Mouse (Mus musculus) G1E (cell line): ENCODE data around the gene Slc26a1. TPM values are rescaled to one million over a fixed set of nuclear protein-coding genes. Genes with fewer than 3 reads are reported as not detected.
"Not testable (repeated sequence)": the region's sequence is repeated elsewhere in the genome, so short reads cannot be mapped to it uniquely, and the experiment has no call there.

ENCODE experiments used
- ATAC-seq: 2 replicates; pipeline ENCODE4 v1.8.0; 2016; ENCODE audit warnings: mild to moderate bottlenecking; ENCODE audit not compliant: insufficient number of reproducible peaks, poor library complexity, low FRiP score, severe bottlenecking; ENCODE audit errors: extremely low read depth
- DNase-seq: peaks from one replicate; pipeline ENCODE4 v3.0.0; 2012; ENCODE audit warnings: low spot score
- H3K27me3 ChIP-seq: 2 replicates; pipeline ENCODE4 v1.6.1; 2012; ENCODE audit warnings: mild to moderate bottlenecking, low read length, inconsistent platforms; ENCODE audit not compliant: insufficient read depth
- H3K36me3 ChIP-seq: replicated peaks from 2 replicates; pipeline ENCODE3; 2012; ENCODE audit warnings: mild to moderate bottlenecking, inconsistent platforms
- H3K4me1 ChIP-seq: 2 replicates; pipeline ENCODE4 v1.6.1; 2012; ENCODE audit warnings: low read depth, low read length, inconsistent platforms, mixed read lengths; ENCODE audit not compliant: insufficient read depth
- H3K4me3 ChIP-seq: 2 replicates; pipeline ENCODE4 v1.5.1; 2012; ENCODE audit warnings: low read depth, mild to moderate bottlenecking, inconsistent platforms, low read length, moderate library complexity, mixed read lengths
- H3K9me3 ChIP-seq: replicated peaks from 2 replicates; pipeline ENCODE4 v1.6.1; 2012; ENCODE audit warnings: inconsistent platforms
- CTCF ChIP-seq: IDR thresholded peaks from 2 replicates; pipeline ENCODE4 v1.5.1; 2012; ENCODE audit warnings: low read depth, low read length, inconsistent platforms, mixed read lengths
- GATA1 ChIP-seq: IDR thresholded peaks from 2 replicates; pipeline ENCODE4 v1.6.1; 2012; ENCODE audit warnings: borderline replicate concordance, low read length, inconsistent platforms, mixed read lengths
- GATA2 ChIP-seq: IDR thresholded peaks from 2 replicates; pipeline ENCODE4 v1.6.1; 2012; ENCODE audit warnings: low read depth, low read length, inconsistent platforms, borderline replicate concordance
- POLR2AphosphoS5 ChIP-seq: IDR thresholded peaks from 2 replicates; pipeline ENCODE4 v1.6.1; 2012; ENCODE audit warnings: low read depth, low read length, inconsistent platforms; ENCODE audit not compliant: insufficient replicate concordance
- TAL1 ChIP-seq: conservative IDR thresholded peaks from 2 replicates; pipeline ENCODE4 v1.6.1; 2012; ENCODE audit warnings: low read depth, low read length, inconsistent platforms, mixed read lengths
- polyA plus RNA-seq: library from polyadenylated mRNA; stranded (reverse); fragments of >175 nt; gene quantifications from 2 replicates; pipeline ENCODE4 v1.2.3, GENCODE M21; 2012
- total RNA-seq, 2 experiments: library from RNA; stranded (forward) in 1 of 2; stranded (reverse) in 1 of 2; fragments of 200-1000 nt in 1 of 2; fragments of >200 nt in 1 of 2; fragmentation: Nextera tagmentation in 1 of 2; gene quantifications; 2 replicates each; pipeline ENCODE4 v1.2.3; 2014 to 2017

Gene Slc26a1
- total and polyA plus RNA-seq, 3 experiments: 0.93 to 2.0 (median 1.2) TPM

DNA sequence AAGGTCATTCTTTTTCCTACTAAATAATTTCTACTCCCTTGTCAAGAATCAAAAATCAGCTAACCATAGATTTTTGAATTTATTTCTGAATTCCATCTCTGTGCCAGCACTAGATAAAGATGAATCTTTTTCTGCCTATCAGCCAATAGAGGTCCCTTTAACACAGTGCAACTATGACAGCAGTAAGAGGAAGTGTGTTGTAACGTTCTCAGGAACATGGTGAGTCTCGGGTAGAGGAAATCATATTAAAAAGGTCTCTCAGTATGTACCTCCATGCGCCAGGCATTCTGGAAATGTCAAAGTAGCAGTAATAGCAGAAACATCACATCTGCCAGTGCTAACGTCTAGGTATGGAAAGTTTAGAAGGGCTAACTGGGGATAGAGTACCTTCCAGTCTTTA is 39.2 kb downstream of the Slc26a1 start:
- no peaks in the 10 kb centered on the region for H3K27me3 ChIP-seq
- TF ChIP-seq CTCF (no peak), GATA1 (no peak), POLR2AphosphoS5 (no peak), TAL1 (no peak), GATA2 (no peak)
- DNase-seq (no peak), ATAC-seq (no peak)
- H3K36me3 ChIP-seq: peaks cover 44% of the 10 kb centered on the region
- H3K4me1 ChIP-seq: peaks cover 2% of the 10 kb centered on the region
- no peaks in the 10 kb centered on the region for H3K9me3 ChIP-seq
- no peak overlapping the region for H3K4me3 ChIP-seq

DNA sequence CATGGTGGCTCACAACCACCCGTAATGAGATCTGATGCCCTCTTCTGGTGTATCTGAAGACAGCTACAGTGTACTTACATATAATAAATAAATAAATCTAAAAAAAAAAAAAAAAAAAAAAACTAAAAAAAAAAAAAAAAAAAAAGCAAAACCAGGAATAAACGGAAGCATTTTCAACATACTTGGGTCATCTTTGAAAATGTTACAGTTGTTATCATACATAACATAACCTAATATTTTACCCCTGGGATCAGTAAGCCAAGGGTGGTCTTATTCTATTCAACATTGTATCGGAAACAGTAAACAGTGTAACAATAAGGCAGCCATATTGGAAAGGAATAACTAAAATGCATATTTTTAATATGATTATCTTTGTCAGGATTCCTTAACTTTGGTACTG is 41.3 kb downstream of the Slc26a1 start:
- H3K4me1 ChIP-seq: peaks cover 15% of the 10 kb centered on the region
- DNase-seq: not testable (repeated sequence)

DNA sequence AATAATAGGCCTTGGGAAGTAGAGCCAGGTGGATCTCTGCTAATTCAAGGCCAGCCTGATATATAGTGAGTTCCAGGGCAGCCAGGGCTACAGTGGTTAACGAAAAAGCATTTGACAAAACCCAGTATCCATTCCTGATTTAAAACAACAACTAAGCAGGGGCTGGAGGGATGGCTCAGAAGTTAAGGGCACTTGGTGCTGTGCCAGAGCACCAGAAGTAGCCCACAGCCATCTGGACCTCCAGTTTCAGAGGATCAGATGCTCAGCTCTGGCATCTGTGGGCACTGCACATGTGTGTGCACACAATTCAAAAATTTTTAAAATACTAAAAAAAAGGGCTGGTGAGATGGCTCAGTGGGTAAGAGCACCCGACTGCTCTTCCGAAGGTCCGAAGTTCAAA is 41.7 kb downstream of the Slc26a1 start:
- Histone ChIP-seq H3K27me3 (no peaks in the 10 kb centered on the region), H3K9me3 (no peaks in the 10 kb centered on the region), H3K36me3 (peaks cover 26% of the 10 kb centered on the region), H3K4me1 (peaks cover 17% of the 10 kb centered on the region), H3K4me3 (no peak overlapping the region)
- DNase-seq (no peak), ATAC-seq (no peak)
- TF ChIP-seq TAL1: no peak
- TF ChIP-seq POLR2AphosphoS5: no peak
- no peak for TF ChIP-seq CTCF
- no peak for TF ChIP-seq GATA2
- no peak for TF ChIP-seq GATA1

More for the DNA sequence above, 41.3 kb downstream of the Slc26a1 start:
- not testable (repeated sequence) for H3K27me3 ChIP-seq, ATAC-seq, H3K4me3 ChIP-seq, H3K9me3 ChIP-seq
- H3K36me3 ChIP-seq: peaks cover 26% of the 10 kb centered on the region

DNA sequence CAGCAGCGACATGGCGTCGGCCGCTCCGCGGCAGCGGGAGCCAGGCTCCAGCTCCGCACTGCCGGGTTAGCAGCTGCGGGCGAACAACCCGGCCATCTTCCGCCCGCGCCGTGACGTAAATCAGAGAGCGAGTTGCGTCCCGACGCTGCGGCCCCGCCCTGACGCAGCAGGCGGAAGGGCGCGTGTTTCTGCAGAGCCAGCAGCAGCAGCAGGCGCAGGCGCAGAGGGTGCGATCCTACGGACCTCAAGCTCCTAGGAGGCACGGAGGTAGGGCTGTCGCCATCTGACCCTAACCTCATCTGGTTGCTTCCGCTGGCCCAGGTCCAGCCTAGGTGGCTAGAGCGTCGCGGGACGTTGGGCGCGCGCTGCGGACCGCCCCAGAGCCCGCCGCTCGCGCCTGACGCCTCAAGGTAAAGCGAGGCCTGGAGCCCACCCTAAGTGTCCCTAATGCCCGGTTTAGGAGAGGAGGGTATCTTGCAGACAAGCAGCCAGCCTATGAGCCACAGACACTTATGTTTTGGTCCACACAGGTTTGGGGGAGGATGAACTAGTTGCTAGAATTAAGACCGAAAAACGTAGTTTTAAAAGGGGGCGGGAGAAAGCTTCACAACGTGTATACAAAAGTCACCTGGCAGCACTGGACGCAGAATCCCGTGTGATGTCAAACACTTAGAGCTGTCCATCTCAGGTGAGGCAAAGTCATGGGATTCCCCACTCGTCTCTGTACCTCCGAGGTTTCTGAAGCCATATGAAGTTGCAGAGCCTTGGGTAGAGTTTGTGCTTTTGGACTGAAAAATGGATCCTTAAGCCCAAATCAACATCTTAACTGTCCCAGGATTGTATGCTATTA is 45.5 kb downstream of the Slc26a1 start, which contains the start of the genes Gak and Tmem175:
Gene Gak, minus strand, starts transcription at position 122 of the 850 bp plus-strand sequence.
Gene Tmem175, plus strand, starts transcription at position 137 of the 850 bp plus-strand sequence.
- Histone ChIP-seq H3K4me3 (peak within 1 kb of the TSS; percentile 92), H3K36me3 (peaks cover 12% of the 10 kb centered on the region), H3K9me3 (no peaks in the 10 kb centered on the region), H3K27me3 (no peaks in the 10 kb centered on the region), H3K4me1 (peaks cover 46% of the 10 kb centered on the region)
- TF ChIP-seq CTCF (no peak), TAL1 (no peak), GATA2 (no peak), GATA1 (no peak), POLR2AphosphoS5 (no peak)
- peak; percentile 79 for ATAC-seq
- peak; percentile 86 for DNase-seq

DNA sequence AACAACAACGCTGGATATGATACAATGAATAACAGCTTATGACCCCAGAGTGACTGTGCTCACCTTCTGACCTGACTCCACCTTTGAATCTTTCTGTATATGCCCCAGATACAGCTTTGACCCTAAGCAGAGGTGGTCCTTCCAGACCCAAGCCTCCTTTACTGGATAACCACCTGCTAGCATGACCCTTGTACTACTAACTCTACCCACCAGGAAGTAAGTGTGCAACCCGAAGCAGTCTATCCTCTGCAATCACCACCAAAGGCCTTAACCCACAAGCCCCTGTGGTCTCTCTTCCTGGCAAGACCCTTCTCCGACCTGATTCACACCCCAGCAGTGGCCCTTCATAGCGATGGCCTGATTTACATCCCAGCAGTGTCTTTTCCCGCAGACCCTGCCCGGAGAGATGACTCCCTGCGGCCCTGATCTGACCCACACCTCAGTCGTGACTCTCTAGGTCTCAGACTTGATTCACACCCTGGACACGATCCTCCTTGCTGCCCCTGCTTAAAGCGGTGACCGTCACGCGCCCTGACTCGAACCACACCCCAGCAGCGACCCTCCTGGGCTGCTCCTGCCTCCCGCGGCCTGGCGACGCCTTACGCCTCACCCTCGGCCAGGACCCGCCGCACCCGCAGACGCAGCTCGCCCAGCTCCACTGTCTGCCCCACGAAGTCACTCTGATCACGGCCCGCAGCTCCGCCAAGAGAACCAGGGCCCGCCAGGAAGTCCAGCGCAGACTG is 46.3 kb downstream of the Slc26a1 start:
- peaks cover 20% of the 10 kb centered on the region for H3K36me3 ChIP-seq
- no peak for TF ChIP-seq GATA2
- no peaks in the 10 kb centered on the region for H3K27me3 ChIP-seq
- H3K4me1 ChIP-seq: peaks cover 46% of the 10 kb centered on the region
- DNase-seq (peak; percentile 43), ATAC-seq (peak; percentile 26)
- H3K4me3 ChIP-seq: peak overlapping the region; percentile 92
- no peaks in the 10 kb centered on the region for H3K9me3 ChIP-seq

DNA sequence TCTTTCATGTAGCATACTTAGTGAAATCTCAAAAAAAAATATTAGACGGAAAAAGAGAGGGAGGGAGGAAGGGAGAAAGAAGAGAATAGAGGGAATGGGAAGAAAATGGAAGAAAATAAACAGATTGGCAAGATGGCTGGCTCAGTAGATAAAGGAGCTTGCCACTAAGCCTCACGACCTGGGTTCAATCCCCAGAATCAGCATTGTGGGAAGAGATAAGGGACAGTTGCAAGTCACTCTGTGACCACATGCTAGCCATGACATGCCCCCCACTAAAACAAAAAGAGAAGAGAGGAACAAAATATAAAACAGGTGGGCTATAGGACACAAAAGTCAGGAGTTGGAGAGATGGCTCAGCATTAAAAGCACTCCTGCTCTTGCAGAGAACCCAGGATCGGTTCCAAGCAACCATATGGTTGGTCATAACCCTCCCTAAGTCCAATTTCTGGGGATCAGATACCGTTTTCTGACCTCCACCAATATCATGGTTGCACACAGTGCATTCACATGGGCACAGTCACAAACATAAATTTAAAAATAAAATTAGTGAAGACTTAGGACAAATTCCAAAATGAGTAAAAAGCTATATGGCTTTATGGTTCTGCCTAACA is 49.2 kb downstream of the Slc26a1 start:
- Histone ChIP-seq H3K4me1 (peaks cover 51% of the 10 kb centered on the region), H3K27me3 (no peaks in the 10 kb centered on the region), H3K4me3 (no peak overlapping the region), H3K9me3 (no peaks in the 10 kb centered on the region), H3K36me3 (peaks cover 46% of the 10 kb centered on the region)
- no peak for DNase-seq
- peak; percentile 70 for TF ChIP-seq TAL1
- TF ChIP-seq CTCF: no peak
- TF ChIP-seq GATA2: no peak
- no peak for TF ChIP-seq POLR2AphosphoS5
- ATAC-seq: peak; percentile 47; the same call in 1 of the 2 replicates

DNA sequence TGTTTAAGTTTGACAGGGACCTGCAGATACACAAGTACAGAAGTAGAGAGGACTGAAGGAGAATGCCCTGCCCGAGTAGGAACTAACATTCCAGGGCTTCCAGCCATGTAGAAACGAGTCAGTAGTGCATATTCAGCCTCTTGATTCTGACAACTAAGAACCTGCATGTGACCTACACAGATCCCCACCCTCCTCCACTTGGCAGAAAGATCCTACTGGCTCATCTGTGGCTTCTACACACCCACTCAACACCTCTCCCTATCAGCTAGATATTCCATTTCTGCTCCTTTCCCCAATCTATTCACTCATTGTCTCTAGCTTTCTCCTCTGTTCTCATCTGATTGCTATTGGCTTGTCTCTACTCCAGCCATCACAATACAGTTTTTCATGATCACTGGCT is 53.5 kb downstream of the Slc26a1 start:
- Histone ChIP-seq H3K27me3 (no peaks in the 10 kb centered on the region), H3K4me1 (peaks cover 19% of the 10 kb centered on the region), H3K4me3 (no peak overlapping the region), H3K9me3 (no peaks in the 10 kb centered on the region), H3K36me3 (peaks cover 75% of the 10 kb centered on the region)
- ATAC-seq (no peak), DNase-seq (no peak)
- no peak for TF ChIP-seq POLR2AphosphoS5
- no peak for TF ChIP-seq CTCF
- TF ChIP-seq GATA1: no peak
- no peak for TF ChIP-seq TAL1
- no peak for TF ChIP-seq GATA2

Other genes with a start within 250 kb of the Slc26a1 start
- gene Atp5k, start 241.1 kb downstream of the Slc26a1 start, total RNA-seq (2014; fragmentation: Nextera tagmentation): 30.0 and 31.6 TPM in 2 replicates
- gene Atp5k, start 241.1 kb downstream of the Slc26a1 start, total RNA-seq (2017): 175 and 374 TPM in 2 replicates
- 49.1 and 74.2 TPM in 2 replicates for gene Atp5k, start 241.1 kb downstream of the Slc26a1 start, polyA plus RNA-seq
- gene Mfsd7a, start 226.7 kb downstream of the Slc26a1 start, total RNA-seq (2014; fragmentation: Nextera tagmentation): not detected in 2 replicates
- gene Mfsd7a, start 226.7 kb downstream of the Slc26a1 start, total RNA-seq (2017): 0.05 TPM in 1 of 2 replicates, not detected in the other
- gene Mfsd7a, start 226.7 kb downstream of the Slc26a1 start, polyA plus RNA-seq: not detected in 2 replicates
- gene Pcgf3, start 214.3 kb downstream of the Slc26a1 start, total RNA-seq (2014; fragmentation: Nextera tagmentation): 18.5 and 23.4 TPM in 2 replicates
- gene Pcgf3, start 214.3 kb downstream of the Slc26a1 start, total RNA-seq (2017): 8.7 and 9.0 TPM in 2 replicates
- gene Pcgf3, start 214.3 kb downstream of the Slc26a1 start, polyA plus RNA-seq: 9.4 and 10.3 TPM in 2 replicates
- not detected in 2 replicates for gene Cplx1, start 125.5 kb downstream of the Slc26a1 start, total RNA-seq (2014; fragmentation: Nextera tagmentation)
- gene Cplx1, start 125.5 kb downstream of the Slc26a1 start, total RNA-seq (2017): 0.05 and 0.06 TPM in 2 replicates
- gene Cplx1, start 125.5 kb downstream of the Slc26a1 start, polyA plus RNA-seq: not detected in 2 replicates
- 119 and 124 TPM in 2 replicates for gene Gak, start 45.8 kb downstream of the Slc26a1 start, total RNA-seq (2014; fragmentation: Nextera tagmentation)
- gene Gak, start 45.8 kb downstream of the Slc26a1 start, total RNA-seq (2017): 108 and 116 TPM in 2 replicates
- 84.2 and 96.4 TPM in 2 replicates for gene Gak, start 45.8 kb downstream of the Slc26a1 start, polyA plus RNA-seq
- gene Tmem175, start 45.8 kb downstream of the Slc26a1 start, total RNA-seq (2014; fragmentation: Nextera tagmentation): 38.0 and 51.5 TPM in 2 replicates
- gene Tmem175, start 45.8 kb downstream of the Slc26a1 start, total RNA-seq (2017): 22.4 and 22.9 TPM in 2 replicates
- 2.2 and 4.4 TPM in 2 replicates for gene Tmem175, start 45.8 kb downstream of the Slc26a1 start, polyA plus RNA-seq
- 37.7 and 43.2 TPM in 2 replicates for gene Idua, start 15.2 kb downstream of the Slc26a1 start, total RNA-seq (2014; fragmentation: Nextera tagmentation)
- 6.2 TPM in 2 replicates for gene Idua, start 15.2 kb downstream of the Slc26a1 start, total RNA-seq (2017)
- 7.0 and 9.1 TPM in 2 replicates for gene Idua, start 15.2 kb downstream of the Slc26a1 start, polyA plus RNA-seq
- 6.9 and 12.3 TPM in 2 replicates for gene Dgkq, start 5.9 kb downstream of the Slc26a1 start, total RNA-seq (2014; fragmentation: Nextera tagmentation)
- 7.9 and 8.3 TPM in 2 replicates for gene Dgkq, start 5.9 kb downstream of the Slc26a1 start, total RNA-seq (2017)
- gene Dgkq, start 5.9 kb downstream of the Slc26a1 start, polyA plus RNA-seq: 3.9 and 4.5 TPM in 2 replicates
- gene Fgfrl1, start 16.8 kb upstream of the Slc26a1 start, total RNA-seq (2014; fragmentation: Nextera tagmentation): 4.2 and 4.9 TPM in 2 replicates
- gene Fgfrl1, start 16.8 kb upstream of the Slc26a1 start, total RNA-seq (2017): 2.1 and 2.5 TPM in 2 replicates
- gene Fgfrl1, start 16.8 kb upstream of the Slc26a1 start, polyA plus RNA-seq: 5.1 and 7.1 TPM in 2 replicates
- not detected in 2 replicates for gene Rnf212, start 99.4 kb upstream of the Slc26a1 start, total RNA-seq (2014; fragmentation: Nextera tagmentation)
- gene Rnf212, start 99.4 kb upstream of the Slc26a1 start, total RNA-seq (2017): not detected in 2 replicates
- not detected in 2 replicates for gene Rnf212, start 99.4 kb upstream of the Slc26a1 start, polyA plus RNA-seq
- not detected in 2 replicates for gene Tmed11, start 119.8 kb upstream of the Slc26a1 start, total RNA-seq (2014; fragmentation: Nextera tagmentation)
- not detected in 2 replicates for gene Tmed11, start 119.8 kb upstream of the Slc26a1 start, total RNA-seq (2017)
- gene Tmed11, start 119.8 kb upstream of the Slc26a1 start, polyA plus RNA-seq: not detected in 2 replicates
- not detected in 2 replicates for gene Vmn2r8, start 133.3 kb upstream of the Slc26a1 start, total RNA-seq (2014; fragmentation: Nextera tagmentation)
- under 0.01 and 0.05 TPM in 2 replicates for gene Vmn2r8, start 133.3 kb upstream of the Slc26a1 start, total RNA-seq (2017)
- not detected in 2 replicates for gene Vmn2r8, start 133.3 kb upstream of the Slc26a1 start, polyA plus RNA-seq
- not detected in 2 replicates for gene Vmn2r9, start 177.0 kb upstream of the Slc26a1 start, total RNA-seq (2014; fragmentation: Nextera tagmentation)
- gene Vmn2r9, start 177.0 kb upstream of the Slc26a1 start, total RNA-seq (2017): under 0.01 and 0.05 TPM in 2 replicates
- gene Vmn2r9, start 177.0 kb upstream of the Slc26a1 start, polyA plus RNA-seq: not detected in 2 replicates